Mouse (Mus musculus) cerebellum, adult 2 months (tissue): ENCODE data around the gene Cpsf4.

Experiments used
- CTCF ChIP-seq: fragments of 200-500 bp; IDR thresholded peaks from 2 replicates; pipeline ENCODE4 v1.5.1; 2011; ENCODE audit warnings: low read depth, mild to moderate bottlenecking, control low read depth, low read length, moderate library complexity, borderline replicate concordance; ENCODE audit not compliant: insufficient read depth
- POLR2A ChIP-seq: fragments of 200-500 bp; IDR thresholded peaks from 2 replicates; pipeline ENCODE4 v1.6.1; 2011; ENCODE audit warnings: low read length, control low read depth, borderline replicate concordance; ENCODE audit not compliant: insufficient read depth

GRCm38 (mm10) chr5:145226453-145226852 is 59.4 kb downstream of the Cpsf4 start:
- TF ChIP-seq POLR2A (no peak), CTCF (no peak)
